Mouse (Mus musculus) layer of hippocampus, postnatal 10 days (tissue): ENCODE data around the gene Eri3. TPM values are rescaled to one million over a fixed set of nuclear protein-coding genes. Genes with fewer than 3 reads are reported as not detected.

ENCODE experiments used
- DNase-seq, 2 experiments: peaks; one replicate each; pipeline ENCODE4 v3.0.0; 2021; ENCODE audit warnings: low spot score in 2 of 2
- total RNA-seq, 2 experiments: library from RNA; stranded (reverse); gene quantifications; 2 replicates each; pipeline ENCODE4 v1.2.3; 2021

Gene Eri3
- total RNA-seq, 2 experiments from 2014 or later: 217 to 237 TPM

- no peak for DNase-seq
Observed at GRCm38 (mm10) chr4:117656961-117657360, 106.8 kb downstream of the Eri3 start.

GRCm38 (mm10) chr4:117657646-117658045, 107.5 kb downstream of the Eri3 start:
- peak; percentile 51 to 55 for DNase-seq

- DNase-seq: peak in 1 of 2 experiments; percentile 52
Observed at GRCm38 (mm10) chr4:117658582-117659444, 108.6 kb downstream of the Eri3 start.

GRCm38 (mm10) chr4:117660001-117660400, 109.8 kb downstream of the Eri3 start:
- no peak for DNase-seq

- DNase-seq: no peak
Observed at GRCm38 (mm10) chr4:117664411-117665137, 114.4 kb downstream of the Eri3 start.

- DNase-seq: peak; percentile 65 to 74
Observed at GRCm38 (mm10) chr4:117665531-117665930, 115.4 kb downstream of the Eri3 start.

- no peak for DNase-seq
Observed at GRCm38 (mm10) chr4:117666054-117666453, 115.9 kb downstream of the Eri3 start.

- no peak for DNase-seq
Observed at GRCm38 (mm10) chr4:117669874-117670273, 119.7 kb downstream of the Eri3 start.

- no peak for DNase-seq
Observed at GRCm38 (mm10) chr4:117672042-117672441, 121.9 kb downstream of the Eri3 start.

- DNase-seq: peak in 1 of 2 experiments; percentile 9
Observed at GRCm38 (mm10) chr4:117673901-117674300, 123.7 kb downstream of the Eri3 start.

GRCm38 (mm10) chr4:117676903-117677302, 126.7 kb downstream of the Eri3 start:
- DNase-seq: peak; percentile 91

GRCm38 (mm10) chr4:117680963-117681362, 130.8 kb downstream of the Eri3 start:
- no peak for DNase-seq

- peak; percentile 88 to 90 for DNase-seq
Observed at GRCm38 (mm10) chr4:117681931-117682461, 131.8 kb downstream of the Eri3 start, which contains the start of gene Dmap1. Dmap1 (minus strand) TSS chr4:117682273.

GRCm38 (mm10) chr4:117682463-117682862, 132.3 kb downstream of the Eri3 start:
- no peak for DNase-seq

GRCm38 (mm10) chr4:117683048-117683768, 133.0 kb downstream of the Eri3 start:
- DNase-seq: no peak

GRCm38 (mm10) chr4:117686354-117686753, 136.2 kb downstream of the Eri3 start:
- DNase-seq: no peak

GRCm38 (mm10) chr4:117705361-117705760, 155.2 kb downstream of the Eri3 start:
- peak; percentile 74 to 82 for DNase-seq

- DNase-seq: no peak
Observed at GRCm38 (mm10) chr4:117708780-117709550, 158.8 kb downstream of the Eri3 start.

GRCm38 (mm10) chr4:117712314-117712713, 162.1 kb downstream of the Eri3 start:
- DNase-seq: no peak
